Mouse (Mus musculus) frontal cortex, postnatal 25 days (tissue): Measurements from ENCODE around the gene Cdhr1.

Experiments used
- DNase-seq, 2 experiments: peaks; one replicate each; pipeline ENCODE4 v3.0.0; 2022; ENCODE audit warnings: low spot score in 2 of 2

Cdhr1 gene

GRCm38 (mm10) chr14:37068516-37068915 is 29.6 kb downstream of the Cdhr1 start:
- DNase-seq = no peak

- DNase-seq = no peak
These were observed 30.5 kb downstream of the Cdhr1 start, which contains the start of gene Lrit2 for GRCm38 (mm10) chr14:37067629-37068028. Lrit2 (plus strand) TSS chr14:37067929.

GRCm38 (mm10) chr14:37066636-37067035 is 31.5 kb downstream of the Cdhr1 start:
- DNase-seq = no peak

DNA sequence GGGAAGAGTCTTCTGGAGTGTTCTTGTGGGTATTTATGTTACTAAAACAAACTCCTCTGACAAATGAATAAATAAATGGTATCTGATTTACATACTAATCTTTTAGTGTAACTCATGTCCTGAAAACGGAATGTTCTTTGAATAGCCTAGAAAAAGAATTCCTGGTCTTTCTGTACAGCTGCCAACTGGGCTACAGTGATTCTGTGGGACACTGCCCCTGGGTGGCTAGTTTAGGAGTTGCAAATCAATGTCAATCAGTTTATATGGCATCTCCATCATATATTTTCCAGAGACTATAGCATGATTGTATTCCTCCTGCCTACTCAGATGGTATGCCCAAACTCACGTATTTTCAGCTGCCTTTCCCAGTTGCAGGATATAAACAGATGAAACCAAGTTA is 33.3 kb downstream of the Cdhr1 start:
- no peak for DNase-seq

DNA sequence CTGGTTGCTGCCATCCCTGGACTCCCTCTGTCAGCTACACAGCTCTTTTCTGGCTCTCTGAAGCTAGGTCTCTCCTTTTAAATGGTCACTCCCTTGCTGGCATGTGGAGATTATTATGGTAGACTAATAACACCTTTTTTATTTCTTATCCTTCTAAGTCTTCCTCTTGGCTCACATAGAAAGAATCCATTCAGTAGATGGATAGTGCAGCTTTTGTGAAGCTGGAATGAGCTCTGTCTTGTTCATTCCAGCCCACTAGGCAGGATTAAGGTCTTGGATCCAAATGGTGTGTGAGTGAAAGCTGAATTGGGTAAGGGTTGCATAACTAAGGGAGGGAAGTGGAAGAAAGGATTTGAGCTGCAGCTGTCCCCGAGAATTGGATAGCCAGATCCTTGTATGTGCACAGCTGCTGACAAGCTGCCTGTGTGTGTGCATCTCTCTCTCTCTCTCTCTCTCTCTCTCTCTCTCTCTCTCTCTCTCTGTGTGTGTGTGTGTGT is 49.2 kb downstream of the Cdhr1 start, which contains the start of gene Rgr:
Gene Rgr (minus strand): TSS at position 51 of the 497 bp plus-strand sequence.
- no peak for DNase-seq

DNA sequence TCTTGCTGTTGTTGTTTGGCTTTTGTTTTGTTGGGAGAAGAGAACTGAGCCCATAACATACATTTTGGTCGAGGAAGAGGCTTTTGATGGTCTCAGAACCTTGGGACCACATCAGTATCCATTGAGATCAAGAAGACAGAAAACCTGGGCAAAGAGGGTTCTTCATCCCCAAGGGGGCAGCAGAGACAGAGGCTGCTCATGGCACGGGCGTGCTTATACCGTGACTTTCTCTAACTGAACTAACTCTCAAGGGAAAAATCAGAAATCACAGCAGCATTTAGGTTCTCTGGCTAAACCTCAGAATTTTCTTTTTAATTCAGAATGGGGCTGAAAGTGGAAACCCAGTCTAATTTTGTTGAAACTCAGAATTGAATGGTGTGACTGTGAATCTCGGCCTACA is 63.7 kb downstream of the Cdhr1 start:
- no peak for DNase-seq

- DNase-seq = peak; percentile 69 to 84
These were observed 64.9 kb downstream of the Cdhr1 start for GRCm38 (mm10) chr14:37033241-37033640.

- DNase-seq = no peak
These were observed 65.6 kb downstream of the Cdhr1 start for GRCm38 (mm10) chr14:37032481-37033104.

DNA sequence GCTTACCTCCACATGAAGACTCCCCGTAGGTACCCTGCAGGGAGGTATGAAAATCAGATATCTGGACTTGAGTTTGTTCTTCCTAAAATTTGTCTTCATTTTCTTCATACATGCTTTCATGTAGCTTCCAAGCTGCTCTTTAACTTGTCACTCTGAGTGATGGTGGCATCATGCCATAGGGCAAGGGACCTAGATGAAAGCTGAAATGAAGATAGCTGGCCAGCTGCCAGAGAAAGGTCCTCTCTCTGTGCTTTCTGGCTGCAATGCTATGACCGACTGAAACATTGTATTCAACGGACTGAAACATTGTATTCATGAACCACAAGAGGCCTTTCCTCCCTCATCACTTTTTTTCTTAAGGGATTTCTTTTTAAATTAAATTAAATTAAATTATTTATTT is 69.6 kb downstream of the Cdhr1 start:
- no peak for DNase-seq

DNA sequence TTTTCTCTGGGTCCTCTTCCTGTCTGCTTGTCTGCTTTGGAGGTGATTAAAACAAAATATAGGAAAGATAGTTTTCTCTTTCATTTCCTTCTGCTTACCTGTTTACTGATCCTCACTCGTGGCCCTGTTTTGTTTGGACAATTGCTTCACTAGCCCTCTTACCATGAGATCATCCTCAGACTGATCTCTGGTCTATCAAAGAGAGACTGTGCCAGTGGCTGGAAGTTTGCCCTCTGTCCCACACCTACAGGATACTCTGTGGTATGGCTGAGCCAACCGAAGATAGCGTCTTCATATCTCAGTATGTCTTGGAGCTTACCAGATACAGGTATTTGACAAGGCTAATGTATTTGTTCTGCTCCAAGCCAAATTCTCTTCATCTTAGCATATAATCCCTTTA is 70.2 kb downstream of the Cdhr1 start:
- no peak for DNase-seq
